Mouse (Mus musculus): ENCODE results near the gene Cryzl1.

- TF ChIP-seq CTCF (IDR thresholded peaks at IDR 0.05; ENCODE audit: control insufficient read depth, insufficient read depth, low read length) (no peak), POLR2A (IDR thresholded peaks at IDR 0.05; ENCODE audit: borderline replicate concordance, control insufficient read depth, low read depth, low read length) (no peak)
Observed at GRCm38 (mm10) chr16:91662336-91662735, 66.4 kb downstream of the Cryzl1 start.
